Mouse (Mus musculus): ENCODE results near the gene Dntt.

DNA sequence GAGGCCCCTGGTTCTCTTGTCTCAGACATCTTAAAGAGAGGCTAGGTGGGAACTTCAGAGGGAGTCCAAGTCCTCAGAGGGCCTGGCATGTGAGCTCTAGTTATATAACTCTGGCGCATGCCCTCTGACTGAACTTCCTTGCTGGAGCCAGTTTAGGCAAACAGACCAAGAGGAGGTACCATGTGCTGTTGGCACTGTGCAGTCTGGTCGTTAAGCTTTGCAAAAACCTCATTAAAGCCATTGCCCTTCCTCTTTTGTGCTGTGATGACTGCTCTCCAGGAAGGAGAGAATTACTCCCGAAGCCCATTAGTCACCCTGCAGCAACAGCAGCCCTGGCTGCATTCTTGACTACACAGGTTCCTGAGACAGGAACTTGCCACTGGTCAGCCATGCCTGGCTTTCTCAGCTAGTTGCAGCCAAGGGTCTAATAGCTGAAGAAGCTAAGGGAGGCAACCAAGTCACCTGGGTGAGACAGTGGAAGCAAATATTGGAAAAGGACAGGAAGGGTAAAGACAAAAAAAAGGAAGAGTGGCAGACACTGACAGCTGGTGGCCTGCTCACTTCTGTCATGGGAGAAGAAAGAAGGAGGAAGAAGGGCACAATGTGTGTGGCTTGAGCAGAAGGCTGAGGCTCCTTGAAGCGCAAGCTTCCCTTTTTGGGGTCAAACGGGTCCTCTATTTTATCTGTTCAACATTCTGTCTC is 30.5 kb upstream of the Dntt start:
- TF ChIP-seq POLR2A (IDR thresholded peaks at IDR 0.05; ENCODE audit: borderline replicate concordance, control insufficient read depth, low read depth, low read length) = no peak
- no peak for TF ChIP-seq CTCF (IDR thresholded peaks at IDR 0.05; ENCODE audit: control insufficient read depth, insufficient read depth, low read length)

All from bone marrow, adult 2 months (tissue).